Mouse (Mus musculus) CD8-positive naive resting alpha-beta T cell, adult 2 months (primary cell): ENCODE measurements around the gene Scaf8.

ENCODE experiments used
- DNase-seq, 2 experiments: peaks; one replicate each; pipeline ENCODE4 v3.0.0; 2022; ENCODE audit warnings: low read depth in 2 of 2, low spot score in 2 of 2

Scaf8 gene

GRCm38 (mm10) chr17:3206527-3207398, 92.0 kb downstream of the Scaf8 start:
- no peak for DNase-seq

GRCm38 (mm10) chr17:3207529-3208240, 92.9 kb downstream of the Scaf8 start:
- no peak for DNase-seq

DNA sequence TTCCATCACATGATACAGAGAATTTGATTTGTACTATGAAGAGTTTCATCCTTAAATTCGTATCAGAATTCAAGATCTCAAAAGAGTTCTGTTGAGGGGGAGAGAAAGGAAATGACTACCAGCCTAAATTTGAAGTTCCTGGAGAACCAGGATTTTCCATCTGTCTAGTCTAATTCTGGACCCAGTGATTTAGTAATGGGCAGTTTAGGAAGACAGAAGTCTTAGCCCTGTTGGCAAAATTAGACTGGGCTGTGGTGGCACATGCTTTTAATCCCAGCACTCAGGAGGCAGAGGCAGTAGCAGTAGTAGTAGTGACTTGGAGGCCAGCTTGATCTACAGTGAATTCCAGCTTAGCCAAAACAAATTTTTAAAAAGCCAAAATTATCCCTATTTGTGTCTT, 93.7 kb downstream of the Scaf8 start:
- no peak for DNase-seq

DNA sequence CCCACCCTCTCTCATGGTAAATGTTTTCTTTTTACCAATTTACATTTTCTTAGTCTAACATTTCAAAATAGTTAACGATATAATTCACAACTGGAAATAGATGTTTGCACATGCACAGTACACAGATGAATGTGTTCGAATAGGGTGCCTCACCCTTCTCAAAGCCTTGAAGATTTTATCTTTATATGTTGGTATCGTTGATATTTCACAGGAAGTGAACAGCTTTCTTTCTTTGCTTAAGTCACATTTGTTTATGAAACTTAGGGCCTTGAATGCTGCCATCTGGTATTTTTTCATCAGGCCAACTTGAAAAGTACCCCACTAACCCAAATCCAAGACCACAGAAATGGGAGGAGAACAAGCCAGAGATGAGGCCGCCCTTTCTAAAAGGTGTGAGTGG, 94.8 kb downstream of the Scaf8 start:
- DNase-seq = no peak

- DNase-seq = no peak
Measured at GRCm38 (mm10) chr17:3210134-3210533, 95.4 kb downstream of the Scaf8 start.

DNA sequence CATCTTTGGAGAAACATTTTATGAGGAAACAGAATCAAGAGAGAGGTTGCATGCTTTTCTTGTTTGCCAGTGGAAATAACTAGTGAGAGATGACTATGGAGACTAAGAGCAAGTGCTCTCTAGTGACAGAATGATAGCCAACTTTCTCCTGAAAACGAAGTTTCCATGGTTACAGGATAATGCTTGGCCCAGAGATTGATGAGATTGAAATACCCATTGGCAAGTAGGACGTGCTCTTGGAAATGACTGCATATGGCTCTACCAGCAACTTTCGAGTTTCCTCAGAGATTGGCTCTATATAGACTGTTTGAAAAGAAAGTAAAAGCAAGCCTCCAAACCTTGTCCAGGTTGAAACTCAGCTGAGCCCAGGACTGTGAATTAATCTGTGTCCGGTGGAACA, 97.3 kb downstream of the Scaf8 start:
- DNase-seq = no peak

DNA sequence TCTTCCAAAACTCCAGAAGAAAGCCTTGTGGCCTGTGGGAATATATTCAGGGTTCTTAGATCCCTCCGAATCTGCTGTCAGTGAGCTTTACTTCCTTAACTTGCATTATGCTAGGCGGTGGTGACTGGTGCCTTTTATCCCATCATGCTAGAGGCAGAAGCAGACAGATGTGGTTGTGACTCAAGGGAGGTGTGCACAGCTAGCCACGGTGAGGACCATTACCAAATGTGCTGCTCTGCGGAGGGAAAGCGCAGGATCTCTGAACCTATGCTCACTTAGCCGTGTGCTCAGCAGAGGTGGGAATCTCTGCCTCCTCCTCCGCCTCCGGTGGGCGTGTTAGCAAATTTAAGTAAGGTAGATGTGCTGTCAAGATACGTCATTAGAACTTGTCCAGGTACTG, 98.1 kb downstream of the Scaf8 start:
- no peak for DNase-seq

DNA sequence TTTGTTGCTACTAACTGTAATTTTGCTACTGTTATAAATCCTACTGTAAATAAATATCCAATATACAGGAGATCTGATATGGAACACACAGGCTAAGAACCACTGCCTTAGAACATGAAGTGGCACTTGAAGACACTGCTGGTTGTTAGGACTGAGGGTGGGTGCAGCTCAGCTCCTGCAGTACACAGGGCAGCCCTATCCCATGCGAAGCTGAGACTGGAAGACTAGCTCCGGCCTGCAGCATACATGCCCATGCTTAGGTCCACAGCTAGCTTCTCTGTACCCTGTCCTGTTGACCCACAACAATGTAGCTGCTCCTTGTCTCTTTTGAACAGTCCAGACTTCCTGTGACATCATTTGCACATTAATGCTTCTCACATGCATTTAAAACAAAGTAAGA, 100.1 kb downstream of the Scaf8 start:
- DNase-seq = no peak

- DNase-seq = no peak
Measured at GRCm38 (mm10) chr17:3217023-3217422, 102.3 kb downstream of the Scaf8 start.

GRCm38 (mm10) chr17:3218364-3218763, 103.6 kb downstream of the Scaf8 start:
- no peak for DNase-seq

DNA sequence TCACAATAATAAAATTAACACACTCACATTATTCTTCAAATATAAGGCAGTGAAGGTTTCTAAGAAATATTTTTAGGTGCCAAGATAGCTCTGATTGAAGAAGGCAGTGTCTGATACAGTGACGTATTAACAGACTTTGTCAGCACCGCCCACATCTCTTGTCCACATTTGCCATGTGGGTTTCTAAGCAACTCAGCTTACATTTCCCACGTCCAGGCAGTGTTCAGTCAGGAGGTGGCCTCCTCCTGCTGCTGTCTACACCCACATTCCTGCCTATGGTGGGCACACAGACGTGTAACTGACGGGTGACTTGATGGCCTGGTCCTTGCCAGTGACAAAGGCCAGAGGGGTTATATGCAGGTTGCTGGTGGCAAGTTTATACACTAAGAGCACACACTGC, 104.1 kb downstream of the Scaf8 start:
- DNase-seq = no peak

GRCm38 (mm10) chr17:3220201-3220600, 105.4 kb downstream of the Scaf8 start:
- DNase-seq = no peak

DNA sequence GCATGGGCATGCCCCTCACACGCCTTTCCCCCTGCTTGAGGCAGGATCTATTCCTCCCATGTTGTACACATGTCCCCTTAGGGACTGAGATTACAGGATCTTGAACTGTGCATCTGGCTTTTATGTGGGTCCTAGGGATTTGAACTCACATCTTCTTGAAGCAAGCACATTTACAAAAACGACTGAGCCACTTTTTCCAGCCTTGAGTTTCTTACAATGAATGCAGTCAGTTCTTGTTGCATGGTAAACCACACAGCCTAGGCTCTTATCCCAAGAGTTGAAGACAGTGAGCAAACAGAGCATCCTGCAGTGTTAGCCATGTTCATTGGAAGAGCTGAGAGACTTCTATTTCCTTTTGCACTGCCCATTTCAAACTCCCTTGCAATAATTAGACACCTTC, 108.3 kb downstream of the Scaf8 start:
- DNase-seq = no peak

DNA sequence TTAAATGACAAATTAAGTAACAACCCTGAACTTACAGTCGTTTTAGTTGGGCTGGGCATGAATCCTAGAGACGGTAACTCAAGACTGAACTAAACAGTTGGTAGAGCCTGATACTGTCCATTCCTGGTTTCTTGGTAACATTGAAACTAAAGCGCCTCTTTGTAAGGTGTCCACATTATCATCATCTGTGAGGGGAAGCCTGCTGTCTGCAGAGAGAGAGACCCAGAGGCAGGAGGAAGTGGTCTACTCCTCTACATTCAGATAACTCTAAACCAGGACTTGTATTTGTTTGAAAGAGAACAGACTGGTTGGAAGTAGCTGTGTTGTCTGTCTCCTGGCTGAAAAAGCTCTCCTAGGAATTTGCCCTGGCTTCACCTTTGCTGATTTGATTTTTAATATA, 108.9 kb downstream of the Scaf8 start:
- DNase-seq = no peak

- peak; percentile 72 to 82 for DNase-seq
Measured at GRCm38 (mm10) chr17:3224383-3225106, 109.8 kb downstream of the Scaf8 start.

DNA sequence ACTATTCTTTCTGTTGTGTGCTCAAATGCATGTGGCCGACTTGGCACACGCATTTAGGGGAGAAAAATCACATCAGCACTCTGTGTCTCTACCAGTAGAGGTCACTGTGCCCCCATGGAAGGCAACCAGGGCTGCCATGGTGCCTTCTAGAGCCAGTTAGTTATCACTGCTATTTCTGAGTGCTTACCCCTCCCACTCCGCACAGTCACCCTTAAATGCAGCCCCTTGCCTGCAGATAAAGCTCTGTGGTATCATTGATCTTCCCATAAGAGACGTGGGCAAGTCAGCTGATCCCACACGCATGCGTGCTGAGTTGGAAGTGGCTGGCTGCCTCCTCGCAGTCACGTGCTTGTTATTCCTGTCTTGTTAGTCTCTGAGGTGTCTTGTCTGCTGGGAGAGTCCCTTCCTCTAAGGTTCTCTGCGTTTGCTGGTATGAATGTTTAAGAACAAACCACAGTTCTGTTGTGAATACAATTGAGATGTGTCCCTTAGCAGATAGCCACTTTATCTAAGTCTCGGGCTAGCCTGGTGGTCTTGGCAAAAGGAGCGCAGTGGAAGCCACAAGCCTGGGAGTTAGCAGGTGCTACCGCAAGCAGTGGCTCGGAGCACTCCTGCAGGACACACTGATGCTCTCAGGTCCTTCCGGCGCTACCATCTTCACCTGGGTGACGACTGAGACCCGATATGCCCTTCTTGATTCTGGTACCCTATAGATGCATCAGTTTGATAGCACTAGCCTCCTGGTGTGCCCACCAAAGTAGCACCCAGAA, 115.6 kb downstream of the Scaf8 start:
- peak; percentile 4 to 26 for DNase-seq

DNA sequence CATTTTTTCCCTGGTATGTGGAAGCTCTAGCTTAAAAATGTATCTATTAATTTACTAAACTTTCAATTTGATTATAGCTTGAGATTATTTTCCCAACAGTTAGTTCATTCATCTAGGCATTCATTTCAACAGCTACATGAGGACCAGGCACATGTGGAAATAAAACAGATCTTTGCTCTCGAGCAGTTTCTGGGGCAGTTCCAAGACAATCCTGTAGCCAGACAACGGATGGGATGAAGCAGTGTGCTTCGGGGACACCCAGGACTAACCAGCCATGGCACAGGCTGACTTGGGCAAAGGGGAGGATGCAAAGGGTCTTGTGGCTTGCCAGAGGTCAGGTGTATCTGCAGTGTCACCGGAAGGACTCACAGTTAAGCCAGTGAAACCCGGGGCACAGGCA, 117.9 kb downstream of the Scaf8 start:
- DNase-seq = no peak

GRCm38 (mm10) chr17:3243672-3244071, 128.9 kb downstream of the Scaf8 start:
- DNase-seq = no peak

GRCm38 (mm10) chr17:3244881-3245739, 130.3 kb downstream of the Scaf8 start:
- DNase-seq = no peak
